In the genomic region with DNA sequence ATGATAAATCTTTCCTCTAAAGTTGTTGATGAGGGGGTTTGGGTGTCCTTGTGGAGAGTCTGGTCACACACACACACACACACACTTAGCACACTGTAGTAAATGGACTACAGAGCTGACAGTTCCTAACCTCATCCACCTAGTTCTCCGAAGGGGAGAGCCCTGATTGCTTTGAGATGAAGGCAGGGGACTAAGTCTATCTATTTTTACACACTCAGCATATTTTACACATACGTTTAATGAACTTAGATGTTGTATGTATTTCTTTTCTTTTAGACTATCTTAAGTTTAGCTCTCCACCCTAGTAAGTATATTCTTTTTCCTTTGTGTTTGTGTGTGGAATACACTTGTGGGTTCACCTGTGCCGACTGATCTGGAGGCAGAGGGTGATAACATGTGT, we compare ENCODE assay signal across 22 mouse cellular contexts. TPM values are rescaled to one million over a fixed set of nuclear protein-coding genes. Genes with fewer than 3 reads are reported as not detected.
DNase-seq lines count a peak whose midpoint lies in the region; ATAC-seq and TF ChIP-seq lines count a peak whose summit lies in the region.
"Had no signal": no experiment of that assay in that cellular context is flagged by ENCODE, and none has a peak within 500 bp of the region (broad histone marks: within the 10 kb centered on the region; RNA-seq: fewer than 3 reads in every experiment).

No protein-coding gene starts in this region.

- H3K4me3 ChIP-seq in CH12.LX (replicated peaks in 1 of 3; ENCODE audit: low read depth in 2 of 3, low read length in 2 of 3, poor library complexity in 1 of 3) (no peak overlapping the region), ES-E14 (ENCODE audit: insufficient read depth in 1 of 2, low read depth in 1 of 2, low read length in 2 of 2, poor library complexity in 1 of 2, severe bottlenecking in 1 of 2) (no peak overlapping the region)
- H3K4me3 ChIP-seq in embryonic fibroblast, embryonic 13.5 days (ENCODE audit: insufficient read depth, low read length) = no peak overlapping the region
- no peak overlapping the region for H3K4me3 ChIP-seq in hindbrain, postnatal 0 days (ENCODE audit: low read length)

- no peak for TF ChIP-seq CTCF in CH12.LX (conservative IDR thresholded peaks at IDR 0.05 in 1 of 2, IDR thresholded peaks at IDR 0.05 in 1 of 2; ENCODE audit: low read depth in 2 of 2, low read length in 2 of 2)
- TF ChIP-seq CTCF in embryonic fibroblast, embryonic 13.5 days (IDR thresholded peaks at IDR 0.05; ENCODE audit: borderline replicate concordance, insufficient read depth, low read length) = no peak
- TF ChIP-seq CTCF in hindbrain, postnatal 0 days (IDR thresholded peaks at IDR 0.05; ENCODE audit: low read depth) = no peak

- TF ChIP-seq POLR2A in CH12.LX (IDR thresholded peaks at IDR 0.05; ENCODE audit: low read depth, low read length) = no peak
- TF ChIP-seq POLR2A in embryonic fibroblast, embryonic 13.5 days (IDR thresholded peaks at IDR 0.05; ENCODE audit: low read depth, low read length) = no peak

- H3K9ac ChIP-seq in CH12.LX (ENCODE audit: insufficient read depth, low read depth) (no peak overlapping the region), ES-E14 (ENCODE audit: insufficient read depth, low read depth, low read length, poor library complexity, severe bottlenecking) (no peak overlapping the region)
- H3K9ac ChIP-seq in hindbrain, postnatal 0 days (replicated peaks; ENCODE audit: low read length) = no peak overlapping the region

- 94% methylated on average over 3 of the region's 3 CpGs for WGBS in hindbrain, postnatal 0 days

- no peak for TF ChIP-seq EP300 in CH12.LX (IDR thresholded peaks at IDR 0.05; ENCODE audit: low read length)

- no peak overlapping the region for H3K4me2 ChIP-seq in CH12.LX (ENCODE audit: insufficient read depth, low read depth, poor library complexity, severe bottlenecking)
- H3K4me2 ChIP-seq in hindbrain, postnatal 0 days (ENCODE audit: low read depth, low read length) = no peak overlapping the region

- H3K4me1 ChIP-seq in CH12.LX (ENCODE audit: control insufficient read depth in 1 of 2, insufficient read depth in 2 of 2) (peaks cover 6 to 17% of the 10 kb centered on the region in 2 experiments; a peak in 3 of 4 replicates), ES-E14 (ENCODE audit: control insufficient read depth in 2 of 2, insufficient read depth in 2 of 2, low read length in 2 of 2, poor library complexity in 1 of 2) (peaks cover 0 to 4% of the 10 kb centered on the region in 2 experiments; a peak in 1 of 4 replicates)
- peaks cover 26% of the 10 kb centered on the region for H3K4me1 ChIP-seq in embryonic fibroblast, embryonic 13.5 days (ENCODE audit: control insufficient read depth, insufficient read depth, low read length)
- H3K4me1 ChIP-seq in hindbrain, postnatal 0 days (ENCODE audit: insufficient read depth, low read length) = peaks cover 11% of the 10 kb centered on the region

- no peaks in the 10 kb centered on the region for H3K9me3 ChIP-seq in CH12.LX (replicated peaks; ENCODE audit: low read length)
- no peaks in the 10 kb centered on the region for H3K9me3 ChIP-seq in ES-E14 (ENCODE audit: control insufficient read depth, insufficient read depth, low read depth, low read length)
- H3K9me3 ChIP-seq in hindbrain, postnatal 0 days (ENCODE audit: low read length) = no peaks in the 10 kb centered on the region
- H3K9me3 ChIP-seq: G1E had no signal

- H3K27me3 ChIP-seq in CH12.LX (replicated peaks) = no peaks in the 10 kb centered on the region
- no peaks in the 10 kb centered on the region for H3K27me3 ChIP-seq in hindbrain, postnatal 0 days (ENCODE audit: insufficient read depth, low read length)
- H3K27me3 ChIP-seq: Patski had no signal

- dilution Hi-C loops in CH12.LX (cut with MboI; ENCODE audit: extremely low pct_ligation_motif_present, extremely low pct_unique_long_range_greater_than_20kb, low sequenced_read_pairs) = no loop called here

- no peak for DNase-seq in CH12.LX (ENCODE audit: extremely low read depth)
- no peak for DNase-seq in ES-E14 (ENCODE audit: low read depth, low spot score)
- DNase-seq in hindbrain, postnatal 0 days (ENCODE audit: low spot score) = no peak
- DNase-seq: adrenal gland, adult 2 months; adrenal gland, adult 8-10 months; adrenal gland, postnatal 10 days; adrenal gland, postnatal 14 days; adrenal gland, postnatal 25 days; adrenal gland, postnatal 36 days; B cell, adult 2 months; cerebellum, adult 11 months; cerebellum, adult 11-12 months; cerebellum, adult 18-20 months; cerebellum, adult 2 months; cerebellum, adult 8-10 months had no signal

- in situ Hi-C loops in CH12.LX (cut with MboI; ENCODE audit: low pct_ligation_motif_present, low pct_unique_long_range_greater_than_20kb, low sequenced_read_pairs) = no loop called here
- in situ Hi-C loops in ES-E14 (cut with MboI; ENCODE audit: low sequenced_read_pairs in 2 of 2, unreplicated experiment in 2 of 2) = no loop called here

- ATAC-seq in inflammation-experienced regulatory T-cells, adult 6 months = no peak
- ATAC-seq in hindbrain, postnatal 0 days = no peak
- ATAC-seq in erythroid progenitor cell, adult 5-6 weeks (replicated peaks; ENCODE audit: low FRiP score, poor library complexity, severe bottlenecking) = no peak
- ATAC-seq: activated CD4-positive, CD25-positive, alpha-beta regulatory T cell, adult 4 months; CD4-positive, CD25-positive, alpha-beta regulatory T cell, adult 4 months; Patski had no signal

- H3K36me3 ChIP-seq in CH12.LX (replicated peaks in 1 of 2; ENCODE audit: control insufficient read depth in 1 of 2, insufficient read depth in 1 of 2, low read length in 1 of 2) (no peaks in the 10 kb centered on the region), ES-E14 (ENCODE audit: control insufficient read depth, insufficient read depth, low read length, poor library complexity, severe bottlenecking) (no peaks in the 10 kb centered on the region)
- no peaks in the 10 kb centered on the region for H3K36me3 ChIP-seq in hindbrain, postnatal 0 days (ENCODE audit: insufficient read depth, low read length)
- H3K36me3 ChIP-seq: G1E had no signal

- H3K27ac ChIP-seq in CH12.LX (ENCODE audit: insufficient read depth, low read depth) = no peak overlapping the region
- no peak overlapping the region for H3K27ac ChIP-seq in ES-E14 (ENCODE audit: insufficient read depth, low read depth, low read length, poor library complexity, severe bottlenecking)
- H3K27ac ChIP-seq in embryonic fibroblast, embryonic 13.5 days (ENCODE audit: insufficient read depth, low read length) = peak overlapping the region; percentile 39
- no peak overlapping the region for H3K27ac ChIP-seq in hindbrain, postnatal 0 days

- no peaks in the 10 kb centered on the region for H3K79me2 ChIP-seq in CH12.LX (replicated peaks; ENCODE audit: control insufficient read depth, extremely low read depth, insufficient read depth, poor library complexity, severe bottlenecking)

- TF ChIP-seq RAD21 in CH12.LX (IDR thresholded peaks at IDR 0.05; ENCODE audit: low read depth, low read length) = no peak

TF ChIP-seq in CH12.LX, 34 proteins besides CTCF, POLR2A, EP300 and RAD21:
- TF ChIP-seq RCOR1 (conservative IDR thresholded peaks at IDR 0.05; ENCODE audit: low read depth, low read length) = no peak
- peak; percentile 77; the same call in 1 of the 2 replicates for TF ChIP-seq MAFK (IDR thresholded peaks at IDR 0.05; ENCODE audit: insufficient replicate concordance, low read length)

TF ChIP-seq in ES-E14, 5 proteins besides CTCF, POLR2A, EP300 and RAD21:
- TF ChIP-seq MAFK (IDR thresholded peaks at IDR 0.05; ENCODE audit: insufficient read depth, low read depth, low read length) (0 out of 2 replicates have a peak, but pooled peaks have one; percentile 59), ZNF384 (IDR thresholded peaks at IDR 0.05; ENCODE audit: low read depth, low read length) (no peak)

RNA-seq across cellular contexts. Expression of gene Csf1, which starts 34.6 kb away (rescaled TPM):
- total RNA-seq in CH12.LX (2012; rRNA removed) (2.5 and 3.4 TPM in 2 replicates), CH12.LX (2014; rRNA removed) (2.9 and 3.4 TPM in 2 replicates), ES-E14 (2012; rRNA removed) (13.1 and 34.0 TPM in 2 replicates)
- 15.0 and 17.4 TPM in 2 replicates for polyA plus RNA-seq in CH12.LX (2012; ENCODE audit: insufficient read length, low read depth)
- polyA plus RNA-seq in embryonic fibroblast, embryonic 13.5 days (2011; ENCODE audit: insufficient read length, low read depth, missing spikeins) = 208 and 272 TPM in 2 replicates
- polyA plus RNA-seq in inflammation-experienced regulatory T-cells, adult 6 months (2017; shearing (Covaris generic)) = 10 to 100 TPM; 15.5 to 53.7 (median 20.5) TPM
- total RNA-seq in hindbrain, postnatal 0 days (2014; rRNA removed) = 13.1 and 15.1 TPM in 2 replicates
- polyA plus RNA-seq in hindbrain, postnatal 0 days (2015; fragmentation: Nextera tagmentation; extraction: Ambion mirVana) = 11.2 and 12.1 TPM in 2 replicates
- total RNA-seq in erythroid progenitor cell, adult 5-6 weeks (2015; ENCODE audit: low replicate concordance) = 6.5 and 9.6 TPM in 2 replicates
- total RNA-seq in erythroid progenitor cell, adult 5-6 weeks (2017; ENCODE audit: low replicate concordance) = 1.1 and 1.2 TPM in 2 replicates
